Mouse (Mus musculus): ENCODE results near the gene Xylt1. TPM values are rescaled to one million over a fixed set of nuclear protein-coding genes. Genes with fewer than 3 reads are reported as not detected.

Gene Xylt1
- polyA plus RNA-seq, 1 experiment: 2.7 TPM

DNA sequence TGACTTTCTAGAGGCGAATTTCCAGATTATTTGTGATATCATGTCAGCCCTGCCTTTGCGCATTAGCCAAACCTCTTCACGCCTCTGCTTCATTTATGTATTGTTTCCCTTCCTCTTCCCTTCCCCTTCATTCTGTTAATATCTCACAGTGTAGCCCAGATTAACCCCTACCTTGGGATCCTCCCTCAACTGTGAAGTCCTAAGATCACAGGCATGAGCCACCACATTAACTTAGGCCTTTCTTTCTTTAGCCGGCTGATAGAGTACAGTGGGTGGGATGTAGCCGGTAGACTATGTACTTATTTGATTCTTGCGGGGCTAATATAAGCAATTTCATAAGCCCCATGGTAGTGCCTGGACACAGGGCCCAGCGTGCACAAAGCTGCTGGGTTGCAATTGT is 62.4 kb downstream of the Xylt1 start:
- Histone ChIP-seq H3K4me3 (replicated peaks; ENCODE audit: extremely low read depth, low read depth, low read length) (no peak overlapping the region), H3K4me1 (ENCODE audit: control insufficient read depth, insufficient read depth, low read length) (no peaks in the 10 kb centered on the region)
- TF ChIP-seq POLR2A (IDR thresholded peaks at IDR 0.05; ENCODE audit: borderline replicate concordance, extremely low read depth, low read depth, low read length): no peak
- TF ChIP-seq CTCF (IDR thresholded peaks at IDR 0.05; ENCODE audit: insufficient read depth, low read length): no peak
- no peak for DNase-seq
- WGBS: 88% methylated on average over 7 of the region's 7 CpGs

DNA sequence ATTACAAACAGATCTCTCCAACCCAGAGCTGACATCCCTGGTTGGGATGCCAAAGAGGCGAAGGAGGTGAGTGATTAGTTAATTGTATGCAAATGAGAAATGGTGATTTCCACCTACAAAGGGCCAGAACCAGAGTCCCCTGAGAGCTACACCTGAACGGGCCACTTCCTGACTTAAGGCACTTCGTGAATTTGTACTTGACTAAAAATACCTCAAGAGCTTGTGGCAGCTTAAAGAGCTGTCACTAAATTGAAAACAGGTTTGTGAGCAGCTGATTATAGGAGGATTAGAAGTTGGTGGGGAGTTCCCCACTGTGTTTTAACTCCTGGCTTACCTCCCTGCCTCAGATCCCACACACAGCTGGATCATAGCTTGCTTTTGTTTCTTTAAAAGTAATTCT is 64.7 kb downstream of the Xylt1 start:
- no peak for DNase-seq
- 54% methylated on average over 3 of the region's 3 CpGs for WGBS
- Histone ChIP-seq H3K4me3 (replicated peaks; ENCODE audit: extremely low read depth, low read depth, low read length) (no peak overlapping the region), H3K4me1 (ENCODE audit: control insufficient read depth, insufficient read depth, low read length) (no peaks in the 10 kb centered on the region)
- TF ChIP-seq CTCF (IDR thresholded peaks at IDR 0.05; ENCODE audit: insufficient read depth, low read length) (no peak), POLR2A (IDR thresholded peaks at IDR 0.05; ENCODE audit: borderline replicate concordance, extremely low read depth, low read depth, low read length) (no peak)

DNA sequence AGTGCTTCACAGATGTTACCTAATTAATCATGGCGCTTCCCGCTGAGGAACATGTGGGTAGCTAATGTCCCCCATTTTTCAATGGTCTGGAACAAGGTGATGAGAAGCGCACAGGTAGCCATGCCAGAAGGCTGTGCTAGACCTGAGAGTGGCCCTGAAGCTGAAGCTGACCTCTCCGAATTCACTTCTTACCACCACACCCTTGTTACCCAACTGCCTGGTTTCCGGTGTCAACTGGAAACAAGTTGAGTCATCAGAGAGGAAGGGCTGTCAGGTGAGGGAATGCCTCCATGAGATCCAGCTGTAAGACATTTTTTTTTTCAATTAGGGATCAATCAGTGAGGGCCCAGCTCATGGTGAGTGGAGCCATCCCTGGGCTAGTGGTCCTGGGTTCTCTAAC is 68.8 kb downstream of the Xylt1 start:
- Histone ChIP-seq H3K4me3 (replicated peaks; ENCODE audit: extremely low read depth, low read depth, low read length) (no peak overlapping the region), H3K4me1 (ENCODE audit: control insufficient read depth, insufficient read depth, low read length) (no peaks in the 10 kb centered on the region; the same call in 1 of the 2 replicates)
- DNase-seq: no peak
- WGBS: 93% methylated on average over 5 of the region's 5 CpGs
- no peak for TF ChIP-seq CTCF (IDR thresholded peaks at IDR 0.05; ENCODE audit: insufficient read depth, low read length)

DNA sequence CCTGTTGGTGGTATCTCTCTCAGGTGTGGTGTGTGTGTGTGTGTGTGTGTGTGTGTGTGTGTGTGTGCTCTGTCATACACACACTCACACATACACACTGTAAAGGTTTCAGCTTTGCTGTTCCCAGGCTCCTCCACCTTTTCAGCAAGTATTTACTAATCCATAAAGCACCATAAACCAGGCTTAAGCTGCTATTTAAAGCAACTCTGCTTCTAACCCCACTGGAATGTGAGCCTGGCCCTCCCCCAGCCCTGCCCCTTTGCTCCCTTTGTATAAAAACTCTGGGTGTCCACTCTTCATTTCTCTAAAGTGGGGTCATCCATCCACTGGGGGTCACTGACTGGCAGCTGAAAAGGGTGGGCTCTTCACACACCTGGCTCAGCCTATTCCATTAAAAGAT is 70.4 kb downstream of the Xylt1 start:
- TF ChIP-seq CTCF (IDR thresholded peaks at IDR 0.05; ENCODE audit: insufficient read depth, low read length) (no peak), POLR2A (IDR thresholded peaks at IDR 0.05; ENCODE audit: borderline replicate concordance, extremely low read depth, low read depth, low read length) (no peak)
- H3K4me3 ChIP-seq (replicated peaks; ENCODE audit: extremely low read depth, low read depth, low read length): no peak overlapping the region
- no peak for DNase-seq
- no peaks in the 10 kb centered on the region; the same call in 1 of the 2 replicates for H3K4me1 ChIP-seq (ENCODE audit: control insufficient read depth, insufficient read depth, low read length)

DNA sequence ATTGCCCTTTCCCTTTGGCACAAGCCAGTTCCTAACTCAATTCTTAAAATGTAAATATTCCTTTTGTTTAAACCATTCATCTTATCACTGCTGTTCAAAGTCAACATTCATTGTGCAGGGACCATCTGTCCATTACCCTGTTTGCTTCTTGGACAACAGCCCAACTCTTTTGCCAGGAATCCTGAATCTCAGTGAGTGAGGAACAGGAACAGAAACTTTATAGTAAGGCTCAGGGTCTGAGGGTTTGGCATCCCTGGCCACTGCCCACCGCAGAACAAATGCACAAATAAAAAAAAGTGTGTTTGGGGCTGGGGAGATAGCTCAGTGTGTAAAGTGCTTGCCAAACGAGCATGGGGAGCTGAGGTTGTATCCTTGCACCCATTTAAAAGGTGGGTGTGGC is 71.5 kb downstream of the Xylt1 start:
- Histone ChIP-seq H3K4me1 (ENCODE audit: control insufficient read depth, insufficient read depth, low read length) (no peaks in the 10 kb centered on the region; the same call in 1 of the 2 replicates), H3K4me3 (replicated peaks; ENCODE audit: extremely low read depth, low read depth, low read length) (no peak overlapping the region)
- TF ChIP-seq CTCF (IDR thresholded peaks at IDR 0.05; ENCODE audit: insufficient read depth, low read length) (no peak), POLR2A (IDR thresholded peaks at IDR 0.05; ENCODE audit: borderline replicate concordance, extremely low read depth, low read depth, low read length) (no peak)
- WGBS: 19% methylated on average over 2 of the region's 2 CpGs
- no peak for DNase-seq

DNA sequence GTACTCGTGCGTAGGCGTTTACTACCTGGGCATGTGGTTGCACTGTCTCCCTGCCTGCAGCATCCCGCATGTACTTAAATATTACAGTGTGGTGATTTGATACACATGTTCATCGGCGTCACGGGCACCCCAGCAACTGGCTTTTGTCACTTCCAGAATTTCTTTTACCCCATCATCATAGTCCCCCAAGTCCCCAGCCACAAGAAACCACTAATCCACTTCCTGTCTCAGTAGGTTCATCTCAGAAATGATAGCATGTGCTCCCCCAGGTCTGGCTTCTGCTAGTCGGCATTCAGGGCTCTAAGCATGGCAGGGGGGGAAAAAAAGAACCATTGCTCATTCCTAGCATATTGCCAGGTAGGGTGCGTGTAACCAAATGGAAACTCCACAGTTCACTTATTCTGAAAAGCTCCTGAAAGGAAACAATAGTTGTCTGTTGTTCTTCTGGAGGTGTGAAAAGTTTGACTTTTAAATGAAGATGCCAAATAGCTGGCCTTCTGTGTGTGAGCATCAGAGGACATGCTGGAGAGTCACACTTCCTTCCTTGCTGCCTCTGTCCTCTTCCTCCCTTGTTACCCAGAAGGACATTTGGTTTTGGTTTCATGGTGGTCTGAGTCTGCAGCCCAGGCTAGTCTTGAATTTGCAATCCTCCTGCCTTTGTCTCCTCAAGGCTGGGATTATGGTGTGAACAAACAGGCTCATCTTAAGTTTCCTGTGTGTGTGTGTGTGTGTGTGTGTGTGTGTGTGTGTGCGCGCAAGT is 74.2 kb downstream of the Xylt1 start:
- Histone ChIP-seq H3K4me1 (ENCODE audit: control insufficient read depth, insufficient read depth, low read length) (no peaks in the 10 kb centered on the region; the same call in 1 of the 2 replicates), H3K4me3 (replicated peaks; ENCODE audit: extremely low read depth, low read depth, low read length) (no peak overlapping the region)
- no peak for DNase-seq
- no peak for TF ChIP-seq CTCF (IDR thresholded peaks at IDR 0.05; ENCODE audit: insufficient read depth, low read length)
- no peak for TF ChIP-seq POLR2A (IDR thresholded peaks at IDR 0.05; ENCODE audit: borderline replicate concordance, extremely low read depth, low read depth, low read length)
- 87% methylated on average over 11 of the region's 11 CpGs for WGBS

DNA sequence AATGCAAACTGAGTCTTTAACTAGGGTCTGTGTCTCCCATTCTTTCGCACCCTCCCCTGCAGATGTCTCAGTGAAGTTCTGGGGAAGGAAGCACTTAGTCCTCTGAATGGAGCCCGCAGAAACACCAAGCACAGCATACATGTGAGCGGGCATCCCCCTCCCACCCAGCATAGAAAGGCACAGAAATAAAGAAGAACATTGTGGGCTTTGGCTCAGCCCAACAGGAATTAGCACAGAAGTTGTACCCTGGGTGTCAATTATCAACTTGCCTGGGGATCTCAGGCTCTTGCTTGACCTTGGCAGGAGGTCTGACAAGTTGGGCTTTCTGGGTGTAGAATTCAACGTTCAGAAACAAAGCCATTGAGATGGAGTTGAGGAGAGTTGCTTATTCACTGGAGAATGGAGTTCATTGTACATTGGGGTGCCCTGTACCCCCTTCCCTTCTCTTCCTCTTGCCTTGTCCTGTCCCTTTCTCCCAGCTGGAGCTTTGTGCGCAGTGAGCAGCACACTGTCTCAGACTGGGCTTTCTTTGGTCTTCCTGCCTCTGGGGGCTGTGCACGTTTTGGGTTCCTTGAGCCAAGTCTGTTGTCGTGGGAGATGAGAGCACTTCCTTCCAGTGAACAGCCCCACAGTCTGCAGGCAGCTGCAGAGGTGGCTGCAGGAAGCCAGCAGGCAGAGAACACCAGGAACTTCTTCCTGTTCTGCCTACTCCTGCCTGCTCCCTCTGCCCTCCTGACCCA is 81.6 kb downstream of the Xylt1 start:
- TF ChIP-seq POLR2A (IDR thresholded peaks at IDR 0.05; ENCODE audit: borderline replicate concordance, extremely low read depth, low read depth, low read length): no peak
- no peak for TF ChIP-seq CTCF (IDR thresholded peaks at IDR 0.05; ENCODE audit: insufficient read depth, low read length)
- no peak overlapping the region for H3K4me3 ChIP-seq (replicated peaks; ENCODE audit: extremely low read depth, low read depth, low read length)
- DNase-seq: no peak
- peaks cover 4% of the 10 kb centered on the region; the same call in 1 of the 2 replicates for H3K4me1 ChIP-seq (ENCODE audit: control insufficient read depth, insufficient read depth, low read length)
- 39% methylated on average over 7 of the region's 7 CpGs for WGBS

DNA sequence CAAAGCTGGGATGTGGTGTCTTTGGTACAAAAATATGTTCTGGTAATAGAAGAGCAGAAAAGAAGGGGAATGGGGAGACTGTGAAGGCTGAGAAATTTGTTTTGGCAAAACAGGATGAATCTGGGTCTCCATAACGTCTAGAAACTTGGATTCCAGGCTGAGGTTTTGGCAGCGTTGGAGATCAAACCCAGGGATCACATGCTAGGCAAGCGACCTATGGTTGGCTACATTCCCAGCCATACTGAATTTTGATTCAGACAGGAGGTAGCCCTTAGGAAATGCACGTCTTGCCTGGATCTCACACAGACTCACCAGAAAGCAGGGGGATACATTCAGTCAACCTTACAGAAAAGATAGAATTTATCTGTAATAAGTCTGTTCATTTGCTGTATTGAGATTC is 84.2 kb downstream of the Xylt1 start:
- WGBS: 70% methylated on average over 4 of the region's 4 CpGs
- no peak overlapping the region for H3K4me3 ChIP-seq (replicated peaks; ENCODE audit: extremely low read depth, low read depth, low read length)
- no peak for DNase-seq
- H3K4me1 ChIP-seq (ENCODE audit: control insufficient read depth, insufficient read depth, low read length): peaks cover 6% of the 10 kb centered on the region; the same call in 1 of the 2 replicates
- TF ChIP-seq POLR2A (IDR thresholded peaks at IDR 0.05; ENCODE audit: borderline replicate concordance, extremely low read depth, low read depth, low read length) (no peak), CTCF (IDR thresholded peaks at IDR 0.05; ENCODE audit: insufficient read depth, low read length) (no peak)

DNA sequence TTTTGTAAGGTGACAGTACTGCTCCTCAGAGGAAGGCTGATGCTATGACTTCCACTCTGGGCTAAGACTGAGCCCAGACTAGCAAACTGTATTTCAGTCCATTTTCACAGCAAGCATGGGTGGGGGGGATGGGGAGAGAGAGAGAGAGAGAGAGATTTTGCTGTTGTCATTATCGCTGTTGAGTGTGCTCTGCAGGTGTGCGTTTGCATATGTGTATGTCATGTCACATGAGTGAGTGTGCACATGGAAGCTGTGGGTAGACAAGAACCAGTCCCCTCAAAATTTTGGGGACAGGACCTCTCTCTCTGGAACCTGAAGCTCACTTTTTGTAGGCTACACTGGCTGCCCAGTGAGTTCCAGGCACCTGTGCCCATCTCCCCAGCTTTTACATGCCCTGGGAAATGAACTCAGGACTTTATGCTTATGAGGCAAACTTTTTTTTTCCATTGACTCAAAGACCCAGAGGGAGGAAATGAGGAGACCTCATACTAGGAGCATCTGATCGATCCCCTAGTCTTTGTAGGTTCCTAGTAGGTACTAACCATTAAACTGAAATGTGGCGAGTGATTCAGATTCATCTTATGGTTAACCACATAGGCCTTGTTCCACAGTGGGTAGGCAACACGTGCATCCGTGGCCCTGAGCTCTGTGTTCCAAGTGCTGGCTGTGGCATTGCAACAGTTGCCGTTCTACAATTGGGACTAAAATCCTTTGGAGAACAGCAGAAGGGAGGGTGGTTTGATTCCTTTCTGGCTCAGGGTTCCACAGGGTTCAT is 85.4 kb downstream of the Xylt1 start:
- TF ChIP-seq CTCF (IDR thresholded peaks at IDR 0.05; ENCODE audit: insufficient read depth, low read length) (no peak), POLR2A (IDR thresholded peaks at IDR 0.05; ENCODE audit: borderline replicate concordance, extremely low read depth, low read depth, low read length) (no peak)
- peaks cover 6% of the 10 kb centered on the region; the same call in 1 of the 2 replicates for H3K4me1 ChIP-seq (ENCODE audit: control insufficient read depth, insufficient read depth, low read length)
- 84% methylated on average over 7 of the region's 7 CpGs for WGBS
- DNase-seq: no peak
- H3K4me3 ChIP-seq (replicated peaks; ENCODE audit: extremely low read depth, low read depth, low read length): no peak overlapping the region
